Mouse (Mus musculus) monocyte, adult 2 months (primary cell): ENCODE data around the gene Fgf11.

Experiments
- DNase-seq, 2 experiments: peaks; one replicate each; pipeline ENCODE4 v3.0.0; 2022; ENCODE audit warnings: low spot score in 2 of 2, low read depth in 1 of 2

The Fgf11 gene

DNA sequence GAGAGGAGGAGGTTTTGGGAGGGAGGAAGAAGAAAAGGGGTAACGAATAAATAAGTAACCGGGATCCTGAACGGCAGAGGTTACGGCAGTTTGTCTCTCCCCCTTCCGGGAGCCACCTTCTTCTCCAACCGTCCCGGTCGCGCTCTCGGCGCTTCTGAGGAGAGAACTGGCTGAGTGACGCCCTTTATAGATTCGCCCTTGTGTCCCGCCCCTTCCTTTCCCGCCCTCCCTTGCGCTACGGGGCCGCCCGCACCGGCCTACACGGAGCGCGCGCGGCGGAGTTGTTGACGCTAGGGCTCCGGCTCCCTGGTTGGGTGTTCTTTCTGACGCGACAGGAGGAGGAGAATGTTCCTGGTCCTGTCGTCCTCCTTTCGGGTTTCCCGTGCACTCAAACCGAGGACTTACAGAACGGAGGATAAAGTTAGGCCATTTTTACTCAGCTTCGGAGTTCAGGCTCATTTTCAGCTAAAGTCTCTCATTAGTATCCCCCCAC is 43.1 kb downstream of the Fgf11 start, which contains the start of gene Polr2a:
Gene Polr2a (minus strand): TSS at position 160 of the 493 bp plus-strand sequence.
- peak; percentile 95 to 98 for DNase-seq

DNA sequence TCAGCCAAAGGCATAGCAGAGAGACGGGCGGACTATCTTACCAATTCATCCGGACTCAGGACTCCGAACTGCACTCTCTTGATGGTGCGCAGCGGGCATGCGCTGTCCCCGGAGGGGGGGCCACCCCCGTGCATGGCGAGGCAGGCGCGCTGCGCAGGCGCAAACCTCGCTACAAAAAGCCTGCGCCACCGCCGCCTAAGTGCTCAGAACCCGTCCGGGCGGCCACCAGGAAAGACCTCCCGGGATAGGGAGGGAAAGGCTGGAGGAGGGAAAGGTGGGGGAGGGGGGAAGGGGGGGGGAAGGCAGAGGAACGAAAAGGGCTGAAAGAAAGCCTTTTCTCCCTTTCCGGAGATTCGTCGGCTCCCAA is 43.6 kb downstream of the Fgf11 start:
- DNase-seq, result peak; percentile 78 to 92

- DNase-seq, result no peak
Observed at GRCm38 (mm10) chr11:69757303-69758089, 44.2 kb downstream of the Fgf11 start.

DNA sequence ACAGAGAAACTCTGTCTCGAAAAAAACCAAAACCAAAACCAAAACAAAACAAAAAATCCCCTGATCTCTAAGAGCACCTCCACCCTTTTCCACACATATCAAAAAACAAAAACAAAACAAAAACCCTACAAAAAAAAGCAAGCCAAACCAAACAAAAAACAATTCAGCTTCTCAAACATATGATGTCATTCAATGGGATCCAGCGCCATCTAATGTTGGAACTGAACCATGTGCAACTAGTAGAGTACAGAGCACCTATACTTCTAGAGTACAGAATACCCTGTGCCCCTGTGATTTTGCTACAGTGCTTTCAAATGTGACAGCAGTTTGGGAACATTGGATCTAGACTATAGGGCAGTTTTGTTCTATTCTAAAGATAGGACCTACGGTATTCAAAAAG is 47.0 kb downstream of the Fgf11 start:
- DNase-seq, result no peak

DNA sequence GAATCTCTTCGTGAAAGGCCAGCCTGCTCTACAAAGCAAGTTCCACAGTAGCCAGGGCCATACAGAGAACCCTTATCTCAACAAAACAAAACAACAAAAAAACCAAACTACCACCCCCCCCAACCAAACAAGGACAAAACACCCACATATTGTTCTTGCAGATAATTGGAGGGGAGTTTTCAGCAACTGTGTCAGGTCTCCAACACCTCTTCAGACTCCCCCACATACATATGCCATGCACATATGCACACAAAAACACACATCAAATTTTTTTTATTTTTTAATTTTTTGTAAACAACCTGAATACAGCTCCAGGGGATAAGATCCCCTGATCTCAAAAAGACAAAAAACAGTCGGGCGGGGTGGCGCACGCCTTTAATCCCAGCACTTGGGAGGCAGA is 47.4 kb downstream of the Fgf11 start:
- no peak for DNase-seq

DNA sequence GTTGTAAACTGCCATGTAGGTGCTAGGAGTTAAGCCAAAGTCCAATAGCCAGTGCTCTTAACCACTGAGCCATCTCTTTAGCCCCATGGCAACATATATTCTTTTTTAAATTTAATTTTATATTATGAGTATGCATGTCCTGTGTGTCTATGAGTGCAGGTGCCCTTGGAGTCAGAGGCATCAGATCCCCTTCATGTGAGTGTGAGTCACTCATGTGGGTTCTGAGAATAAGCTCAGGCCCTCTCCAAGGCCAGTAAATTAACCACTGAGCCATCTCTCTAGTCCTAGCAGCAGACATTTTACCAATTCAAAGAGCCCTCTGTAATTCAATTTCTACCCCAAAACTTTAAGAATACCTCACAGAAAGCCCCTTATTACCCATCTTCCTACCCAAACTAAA is 49.0 kb downstream of the Fgf11 start:
- no peak for DNase-seq

- no peak for DNase-seq
Observed at GRCm38 (mm10) chr11:69751635-69752034, 50.0 kb downstream of the Fgf11 start.
